Mouse (Mus musculus) embryonic fibroblast, embryonic 13.5 days (primary cell): ENCODE results near the gene Vsx1. TPM values are rescaled to one million over a fixed set of nuclear protein-coding genes. Genes with fewer than 3 reads are reported as not detected.

ENCODE experiments used
- H3K27ac ChIP-seq: 2 replicates; pipeline ENCODE4 v1.5.1; 2012; ENCODE audit warnings: low read length, control low read depth, inconsistent platforms; ENCODE audit not compliant: insufficient read depth
- H3K4me1 ChIP-seq: 2 replicates; pipeline ENCODE4 v1.6.1; 2011; ENCODE audit warnings: low read length; ENCODE audit not compliant: control insufficient read depth, insufficient read depth
- H3K4me3 ChIP-seq: 2 replicates; pipeline ENCODE4 v1.5.1; 2011; ENCODE audit warnings: mild to moderate bottlenecking, control low read depth, low read length; ENCODE audit not compliant: insufficient read depth
- CTCF ChIP-seq: IDR thresholded peaks from 2 replicates; pipeline ENCODE4 v1.5.1; 2011; ENCODE audit warnings: mild to moderate bottlenecking, control low read depth, low read length, moderate library complexity, borderline replicate concordance; ENCODE audit not compliant: insufficient read depth
- POLR2A ChIP-seq: IDR thresholded peaks from 2 replicates; pipeline ENCODE4 v1.6.1; 2011; ENCODE audit warnings: low read depth, mild to moderate bottlenecking, control low read depth, low read length, moderate library complexity
- polyA plus RNA-seq: library from polyadenylated mRNA; stranded (reverse); fragments of >200 nt; gene quantifications from 2 replicates; pipeline ENCODE4 v1.2.4, GENCODE M21; 2011; ENCODE audit warnings: low read depth; ENCODE audit not compliant: missing spikeins, insufficient read length

Vsx1 gene
- polyA plus RNA-seq: not detected in 2 replicates

DNA sequence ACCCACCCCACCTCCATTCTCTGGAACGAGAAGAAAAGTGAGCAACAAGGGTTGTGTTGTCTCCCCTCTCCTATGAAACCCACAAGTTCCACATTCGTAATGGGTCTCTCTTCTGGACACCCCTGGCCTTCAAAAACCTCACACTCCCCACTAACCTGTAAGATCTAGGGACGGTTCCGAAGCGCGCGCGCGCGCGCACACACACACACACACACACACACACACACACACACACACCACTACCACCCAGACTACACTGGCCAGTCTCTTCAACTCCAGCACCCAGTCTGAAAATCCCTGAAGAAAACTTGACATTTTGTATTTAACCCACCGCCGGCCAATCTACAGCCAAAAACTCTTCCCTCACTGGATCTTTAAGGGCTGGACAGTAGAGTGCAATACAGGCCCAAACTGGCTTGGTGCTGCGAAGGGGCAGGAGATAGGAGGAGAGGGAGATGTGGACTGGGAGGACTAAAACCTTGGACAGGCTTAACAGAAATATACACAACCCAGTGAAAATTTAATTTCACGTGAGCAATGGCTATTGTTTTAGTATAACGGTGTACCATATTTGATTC is at the start of gene Vsx1:
Vsx1 (minus strand) TSS at position 138 of the 578 bp plus-strand sequence.
- TF ChIP-seq POLR2A (no peak), CTCF (no peak)
- Histone ChIP-seq H3K4me3 (no peak within 1 kb of the TSS), H3K27ac (no peak within 1 kb of the TSS), H3K4me1 (no peaks in the 10 kb centered on the region; the same call in 1 of the 2 replicates)

GRCm38 (mm10) chr2:150737881-150738280 is 48.7 kb upstream of the Vsx1 start:
- Histone ChIP-seq H3K4me1 (no peaks in the 10 kb centered on the region), H3K27ac (no peak overlapping the region), H3K4me3 (no peak overlapping the region)
- TF ChIP-seq CTCF (no peak), POLR2A (no peak)

DNA sequence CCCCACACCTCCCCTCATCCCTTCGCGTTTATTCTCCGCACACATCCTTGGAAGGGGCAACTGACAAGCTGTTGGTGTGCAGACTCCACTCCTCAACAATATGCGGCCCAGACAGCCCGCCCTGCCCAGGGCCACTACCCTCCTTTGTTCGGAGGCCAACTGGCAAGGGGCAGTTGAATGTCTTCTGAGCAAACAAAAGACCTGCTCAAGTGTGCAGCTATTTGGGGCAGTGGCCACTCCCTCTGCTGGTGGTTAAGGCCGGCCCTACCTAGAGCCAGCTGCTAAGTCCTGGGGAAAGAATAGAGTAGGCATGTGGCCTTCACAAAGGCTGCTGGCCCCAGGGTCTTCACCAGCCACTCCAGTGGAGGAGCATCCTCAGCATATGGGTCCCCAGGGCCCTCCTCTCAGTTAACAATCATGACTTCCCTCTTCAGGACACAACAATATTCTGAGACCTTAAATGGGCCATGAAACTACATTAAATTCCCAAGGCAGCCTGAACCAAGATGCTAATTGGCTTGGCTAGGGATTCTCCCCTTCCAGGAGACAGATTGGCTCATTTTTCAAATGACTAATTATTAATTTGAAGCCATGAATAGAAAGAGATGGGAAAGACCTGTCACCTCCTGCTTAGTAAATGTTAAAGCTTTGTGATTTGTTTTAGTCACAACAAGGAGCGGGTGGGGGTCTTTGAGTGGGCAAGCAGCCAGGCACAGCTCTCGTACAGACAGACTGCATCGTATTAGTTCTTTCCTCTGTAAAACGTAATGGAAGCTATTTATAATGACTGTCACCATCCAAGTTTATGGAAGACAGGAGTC is 46.8 kb upstream of the Vsx1 start:
- Histone ChIP-seq H3K4me1 (no peaks in the 10 kb centered on the region), H3K4me3 (no peak overlapping the region), H3K27ac (no peak overlapping the region)
- no peak for TF ChIP-seq CTCF
- TF ChIP-seq POLR2A: no peak

DNA sequence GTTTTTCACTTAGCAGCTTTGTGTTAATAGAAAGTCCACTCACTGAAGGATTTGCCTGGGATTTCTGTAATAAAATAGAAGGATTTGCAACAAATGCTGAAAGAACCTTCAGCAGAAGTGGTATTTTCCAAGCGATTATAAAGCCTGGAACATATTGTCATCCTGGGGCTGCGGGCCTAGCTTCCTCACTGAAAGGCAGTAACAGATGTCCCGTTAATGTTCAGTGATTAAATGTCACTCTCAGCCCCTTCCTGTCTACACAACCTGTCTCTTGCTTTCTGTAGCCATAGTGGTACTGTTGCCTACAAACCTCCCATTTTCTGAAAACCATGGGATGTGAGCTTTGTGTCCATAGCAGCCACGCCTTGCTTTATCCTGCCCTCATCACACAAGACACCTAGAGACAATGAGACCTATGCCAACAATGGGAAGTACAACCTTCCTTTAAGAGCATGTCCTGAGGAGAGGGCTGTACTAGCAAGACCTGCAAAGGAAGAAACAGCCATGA is 23.1 kb upstream of the Vsx1 start:
- Histone ChIP-seq H3K4me3 (no peak overlapping the region), H3K27ac (no peak overlapping the region), H3K4me1 (no peaks in the 10 kb centered on the region)
- no peak for TF ChIP-seq POLR2A
- no peak for TF ChIP-seq CTCF

DNA sequence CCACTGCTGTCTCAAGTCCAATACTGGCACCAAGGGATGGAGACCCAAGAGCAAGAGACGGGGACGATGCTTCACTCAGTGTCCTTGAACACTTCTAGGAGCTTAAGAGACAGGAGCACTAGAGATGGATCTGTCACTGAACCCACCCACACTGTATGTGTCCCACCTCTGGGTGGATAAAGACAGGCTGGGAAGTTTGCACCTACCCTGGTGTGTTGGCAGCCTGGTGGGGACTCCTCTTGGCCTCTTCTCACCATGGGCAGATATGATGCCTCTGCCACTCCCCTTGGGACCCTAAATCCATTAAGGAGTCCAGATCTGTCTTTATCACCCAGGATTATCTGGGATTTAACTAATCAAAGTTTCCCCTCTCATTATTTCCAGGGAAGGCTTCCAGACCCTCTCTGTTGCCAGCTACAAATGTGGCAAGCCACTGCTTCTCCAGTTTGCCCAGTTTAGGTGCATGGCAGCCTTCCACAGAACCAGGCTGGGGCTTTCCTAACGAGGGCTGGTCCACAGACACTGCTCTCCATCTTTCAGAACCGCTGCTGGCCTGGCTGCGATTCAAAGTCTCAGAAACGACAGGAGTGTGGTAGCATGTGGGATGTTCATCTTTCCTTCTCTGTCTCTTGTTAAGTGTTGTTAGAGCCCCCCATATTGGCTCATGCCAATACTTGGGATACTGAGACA is 2.5 kb upstream of the Vsx1 start:
- Histone ChIP-seq H3K27ac (no peak overlapping the region), H3K4me1 (no peaks in the 10 kb centered on the region; the same call in 1 of the 2 replicates), H3K4me3 (no peak overlapping the region)
- TF ChIP-seq POLR2A (no peak), CTCF (no peak)

GRCm38 (mm10) chr2:150690216-150690615 is 1.1 kb upstream of the Vsx1 start:
- H3K27ac ChIP-seq: no peak overlapping the region
- TF ChIP-seq POLR2A (no peak), CTCF (no peak)
- H3K4me1 ChIP-seq: no peaks in the 10 kb centered on the region; the same call in 1 of the 2 replicates

GRCm38 (mm10) chr2:150688541-150689186 is 496 bp downstream of the Vsx1 start:
- H3K27ac ChIP-seq: no peak overlapping the region

More at GRCm38 (mm10) chr2:150690216-150690615, 1.1 kb upstream of the Vsx1 start:
- H3K4me3 ChIP-seq: no peak overlapping the region

GRCm38 (mm10) chr2:150687871-150688540 is 1.2 kb downstream of the Vsx1 start:
- no peak overlapping the region for H3K27ac ChIP-seq
- no peaks in the 10 kb centered on the region; the same call in 1 of the 2 replicates for H3K4me1 ChIP-seq
- no peak overlapping the region for H3K4me3 ChIP-seq
- no peak for TF ChIP-seq CTCF
- TF ChIP-seq POLR2A: no peak

More at GRCm38 (mm10) chr2:150688541-150689186, 496 bp downstream of the Vsx1 start:
- H3K4me3 ChIP-seq: no peak overlapping the region
- TF ChIP-seq POLR2A (no peak), CTCF (no peak)
- no peaks in the 10 kb centered on the region; the same call in 1 of the 2 replicates for H3K4me1 ChIP-seq

- no peak overlapping the region for H3K4me3 ChIP-seq
- H3K27ac ChIP-seq: no peak overlapping the region
- no peak for TF ChIP-seq POLR2A
- TF ChIP-seq CTCF: no peak
- no peaks in the 10 kb centered on the region; the same call in 1 of the 2 replicates for H3K4me1 ChIP-seq
Measured at GRCm38 (mm10) chr2:150685389-150685788, 3.8 kb downstream of the Vsx1 start.
